In the genomic region with DNA sequence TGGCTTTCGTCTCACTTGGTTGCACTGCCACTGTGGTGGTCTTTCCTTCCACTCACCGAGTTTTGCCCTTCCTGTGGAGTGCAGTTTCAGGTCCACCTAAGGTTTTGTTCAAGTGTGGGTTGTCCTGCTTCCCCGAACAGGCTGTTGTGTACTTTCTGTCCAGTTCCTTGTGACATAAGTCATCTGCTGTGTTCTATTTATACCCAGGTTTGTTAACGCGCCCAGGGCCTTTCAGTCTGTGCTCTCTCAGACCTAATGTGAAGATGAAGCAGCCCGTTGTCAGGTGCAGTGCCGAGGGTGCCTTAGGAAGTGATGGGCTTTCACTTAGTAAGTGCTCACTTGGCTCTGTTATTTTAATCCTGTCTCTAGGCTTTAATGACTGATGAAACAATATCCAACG, we compare ENCODE assay signal across 15 mouse cellular contexts.
"Had no signal": no experiment of that assay in that cellular context is flagged by ENCODE, and none has a peak within 500 bp of the region (broad histone marks: within the 10 kb centered on the region; RNA-seq: fewer than 3 reads in every experiment).

No protein-coding gene starts in this region.

- DNase-seq: kidney, postnatal 25 days; layer of hippocampus, postnatal 36 days; liver, embryonic 13.5 days; lung, adult 2 months; lung, postnatal 14 days; retina, postnatal 1 day; right cerebral cortex, postnatal 25 days; thymus, adult 18-20 months; thymus, postnatal 36 days had no signal

- ATAC-seq: midbrain, embryonic 15.5 days had no signal

- H3K27me3 ChIP-seq: liver, embryonic 13.5 days; midbrain, embryonic 12.5 days; midbrain, embryonic 15.5 days; neural tube, embryonic 13.5 days had no signal

- H3K4me3 ChIP-seq: left cerebral cortex, adult 2 months; liver, embryonic 13.5 days; midbrain, embryonic 12.5 days; midbrain, embryonic 15.5 days; myocyte; neural tube, embryonic 13.5 days had no signal

- H3K27ac ChIP-seq: kidney, postnatal 0 days; left cerebral cortex, adult 2 months; liver, embryonic 13.5 days; midbrain, embryonic 12.5 days; midbrain, embryonic 15.5 days; neural tube, embryonic 13.5 days had no signal

- H3K9me3 ChIP-seq: liver, embryonic 13.5 days; midbrain, embryonic 12.5 days; midbrain, embryonic 15.5 days; neural tube, embryonic 13.5 days had no signal

- H3K4me1 ChIP-seq: liver, embryonic 13.5 days; midbrain, embryonic 12.5 days; midbrain, embryonic 15.5 days; neural tube, embryonic 13.5 days had no signal

- H3K4me2 ChIP-seq: liver, embryonic 13.5 days; midbrain, embryonic 12.5 days; midbrain, embryonic 15.5 days; neural tube, embryonic 13.5 days had no signal

- H3K9ac ChIP-seq: liver, embryonic 13.5 days; midbrain, embryonic 12.5 days; midbrain, embryonic 15.5 days; neural tube, embryonic 13.5 days had no signal
